Mouse (Mus musculus) liver, adult 2 months (tissue): ENCODE measurements around the gene Lyz1.

Experiments
- CTCF ChIP-seq: fragments of 200-500 bp; IDR thresholded peaks from 2 replicates; pipeline ENCODE4 v1.5.1; 2011; ENCODE audit warnings: low read depth, low read length, control low read depth
- POLR2A ChIP-seq: fragments of 200-500 bp; IDR thresholded peaks from 2 replicates; pipeline ENCODE4 v1.6.1; 2011; ENCODE audit warnings: low read length, control low read depth; ENCODE audit not compliant: insufficient read depth; ENCODE audit errors: extremely low read depth

- TF ChIP-seq CTCF (no peak), POLR2A (no peak)
Observed at GRCm38 (mm10) chr10:117312168-117312567, 19.5 kb upstream of the Lyz1 start.
